Mouse (Mus musculus): ENCODE results near the gene Prkar1b. TPM values are rescaled to one million over a fixed set of nuclear protein-coding genes. Genes with fewer than 3 reads are reported as not detected.

The Prkar1b gene
- total RNA-seq, 2 experiments from 2014 or later, result 0.78 to 1.3 TPM

DNA sequence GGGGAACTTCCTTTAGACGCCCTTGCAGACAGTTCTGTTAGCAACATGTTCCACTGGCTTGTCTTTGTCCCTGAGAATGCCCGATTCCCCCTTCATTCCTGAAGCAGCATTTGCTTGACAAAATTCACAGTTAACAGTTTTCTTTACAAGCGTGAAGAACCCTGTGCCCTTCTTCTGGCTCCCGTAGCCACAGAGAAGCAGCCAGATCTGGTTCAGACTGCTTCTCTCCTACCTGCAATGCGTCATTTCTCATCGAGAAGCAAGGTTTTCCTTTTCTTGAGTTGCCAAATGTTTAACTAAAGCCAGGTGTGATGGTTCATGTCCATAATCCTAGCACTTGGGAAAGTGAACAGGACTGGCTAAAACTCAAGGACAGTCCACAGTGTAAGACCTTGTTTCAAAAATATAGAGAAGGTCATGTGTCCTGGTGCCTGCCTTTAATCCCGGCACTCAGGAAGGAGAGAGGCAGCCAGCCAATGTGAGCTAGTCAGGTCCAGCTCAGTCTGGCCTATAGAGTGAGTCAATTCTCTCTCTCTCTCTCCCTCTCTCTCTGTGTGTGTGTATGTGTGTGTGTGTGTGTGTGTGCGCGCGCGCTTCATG is 3.2 kb downstream of the Prkar1b start:
- DNase-seq (ENCODE audit: low spot score), result no peak

DNA sequence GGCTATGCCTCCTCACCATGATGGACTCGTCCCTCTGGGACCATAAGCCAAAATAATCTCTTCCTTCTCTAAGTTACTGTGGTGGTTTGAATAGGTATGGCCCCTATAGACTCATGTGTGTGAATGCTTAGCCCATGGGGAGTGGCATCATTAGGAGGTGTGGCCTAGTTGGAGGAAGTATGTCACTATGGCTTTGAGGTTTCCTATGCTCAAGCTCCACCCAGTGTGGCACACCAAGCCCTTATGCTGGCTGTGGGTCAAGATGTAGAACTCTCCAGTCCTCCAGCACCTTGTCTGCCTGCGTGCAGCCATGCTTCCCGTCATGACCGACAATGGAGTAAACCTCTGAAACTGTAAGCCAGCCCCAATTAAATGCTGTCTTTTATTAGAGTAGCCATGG is 4.1 kb downstream of the Prkar1b start:
- DNase-seq (ENCODE audit: low spot score), result no peak

DNA sequence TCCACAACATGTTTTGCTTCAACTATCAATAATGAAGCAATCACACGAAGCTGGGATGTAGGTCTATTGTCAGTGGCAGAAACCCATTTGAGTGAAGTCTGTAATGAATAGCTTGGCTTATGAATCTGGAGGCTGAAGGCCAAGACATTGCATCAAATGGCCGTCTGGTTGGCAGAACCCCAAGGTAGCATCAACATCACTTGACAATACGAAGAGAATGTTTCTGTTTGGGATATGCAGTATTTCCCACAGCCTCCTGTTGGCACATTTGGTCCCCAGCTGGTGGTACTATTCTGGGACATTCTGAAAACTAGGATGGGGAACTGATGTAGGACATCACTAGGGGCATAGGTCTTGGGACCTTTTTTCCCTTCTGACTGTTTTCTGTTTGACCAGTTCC is 5.9 kb downstream of the Prkar1b start:
- DNase-seq (ENCODE audit: low spot score), result no peak

DNA sequence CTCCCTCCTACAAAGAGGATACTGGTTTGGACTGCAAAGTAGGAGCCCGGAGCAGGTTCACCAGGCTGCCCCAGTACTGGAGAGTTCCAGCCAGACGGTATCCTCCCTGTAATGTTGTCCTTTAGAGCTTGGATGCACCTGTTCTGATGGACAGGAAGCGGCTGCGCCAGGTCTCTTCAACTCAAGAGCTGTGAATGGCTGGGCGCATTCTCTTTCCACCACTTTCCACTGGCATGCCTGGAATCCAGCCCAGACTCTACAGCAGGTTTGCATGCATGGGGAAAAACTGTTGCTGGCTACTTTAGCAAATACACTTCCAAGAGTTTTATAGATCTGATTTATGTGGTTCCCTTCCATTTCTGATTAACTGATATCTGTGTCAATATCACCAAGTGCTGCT is 8.5 kb downstream of the Prkar1b start:
- no peak for DNase-seq (ENCODE audit: low spot score)

DNA sequence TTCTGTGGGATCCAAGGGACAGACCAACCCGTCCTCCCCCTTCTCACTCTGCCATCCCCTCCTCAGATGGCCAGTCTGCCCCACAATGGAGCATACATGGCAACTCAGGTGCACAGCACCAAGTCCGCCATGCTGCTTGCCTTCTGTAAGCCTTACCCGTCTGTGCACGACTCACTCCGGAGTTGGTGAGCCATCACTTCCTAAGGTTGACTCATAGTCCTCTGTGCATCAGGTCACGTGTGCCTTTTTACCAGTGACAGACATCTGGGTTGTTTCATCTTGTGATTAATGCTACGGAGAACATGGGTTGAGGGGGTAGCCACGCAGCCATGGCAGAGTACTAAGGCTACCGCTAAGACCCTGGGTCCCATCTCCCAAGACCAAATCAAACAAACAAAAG is 9.2 kb downstream of the Prkar1b start:
- no peak for DNase-seq (ENCODE audit: low spot score)

DNA sequence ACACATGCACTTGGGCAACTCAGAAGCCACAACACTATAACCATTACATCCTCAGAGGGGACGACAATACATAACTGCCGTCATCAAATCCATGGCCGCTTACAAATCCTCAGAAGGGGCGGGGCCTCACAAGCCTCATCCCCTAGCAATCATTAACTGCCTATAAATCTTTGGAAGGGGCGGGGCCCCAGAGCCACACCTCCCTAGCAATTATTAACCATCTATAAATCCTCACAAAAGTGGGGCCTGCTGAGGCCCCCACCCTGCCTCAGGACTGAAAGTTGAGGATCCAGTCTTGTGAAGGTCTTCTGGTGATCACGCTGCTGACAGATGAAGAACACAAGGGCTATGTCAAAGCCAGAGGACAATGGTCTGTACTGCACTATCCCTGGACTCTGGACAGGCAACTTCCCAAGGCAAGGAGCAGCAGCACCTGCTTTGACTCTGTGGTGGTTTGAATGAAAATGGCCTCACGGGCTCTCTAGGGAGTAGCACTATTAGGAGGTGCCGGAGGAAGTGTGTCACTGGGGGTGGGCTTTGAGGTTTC is 10.8 kb downstream of the Prkar1b start:
- DNase-seq (ENCODE audit: low spot score), result no peak

DNA sequence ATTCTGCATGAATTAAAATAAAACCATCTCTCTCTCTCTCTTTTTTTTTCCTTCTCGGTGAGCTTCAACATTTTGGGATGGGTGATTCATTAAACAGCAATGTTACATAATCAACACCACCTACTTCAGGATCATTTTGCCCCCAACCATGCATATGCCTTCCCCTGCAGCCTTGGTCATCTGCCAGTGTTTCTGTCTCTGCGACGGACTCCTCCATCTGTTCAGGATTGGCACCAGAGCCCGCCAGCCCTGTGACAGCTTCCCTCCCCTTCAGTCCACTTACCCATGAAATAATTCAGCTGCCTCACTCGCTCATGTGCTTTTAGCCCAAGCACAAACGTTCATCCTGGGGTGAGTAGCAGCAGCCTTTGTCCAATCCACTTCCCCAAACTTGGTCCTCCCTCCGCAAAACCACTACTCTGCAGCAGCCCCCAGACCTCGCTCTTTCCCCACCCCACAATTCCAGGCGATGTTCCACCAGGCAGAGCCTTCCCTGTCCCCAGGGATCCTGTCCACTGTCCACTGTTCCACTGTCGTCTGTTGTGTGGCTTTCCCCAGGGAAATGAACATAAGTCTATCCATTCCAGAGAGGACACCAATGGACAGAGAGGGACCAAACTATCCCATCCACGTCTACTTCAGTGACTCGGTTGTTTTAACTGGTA is 11.4 kb downstream of the Prkar1b start:
- DNase-seq (ENCODE audit: low spot score), result no peak

DNA sequence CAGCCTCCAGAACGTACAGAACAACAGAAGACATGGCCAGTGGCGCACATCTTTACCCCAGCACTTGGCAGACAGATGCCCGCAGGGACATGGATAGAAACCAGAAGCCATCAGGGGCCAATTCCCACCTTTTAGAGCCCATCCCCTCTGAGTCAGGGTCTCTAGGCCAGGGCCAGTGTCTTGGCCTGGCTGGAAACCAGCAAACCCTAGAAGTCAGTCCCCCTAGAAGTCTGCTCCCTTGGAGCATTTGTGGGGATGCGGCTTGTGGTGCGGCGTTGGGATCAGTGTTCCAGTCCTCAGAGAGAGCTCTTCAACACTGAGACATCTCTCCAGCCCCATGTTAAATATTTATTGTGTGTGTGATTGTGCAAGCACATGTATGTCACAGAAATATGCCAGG is 12.6 kb downstream of the Prkar1b start:
- no peak for DNase-seq (ENCODE audit: low spot score)

DNA sequence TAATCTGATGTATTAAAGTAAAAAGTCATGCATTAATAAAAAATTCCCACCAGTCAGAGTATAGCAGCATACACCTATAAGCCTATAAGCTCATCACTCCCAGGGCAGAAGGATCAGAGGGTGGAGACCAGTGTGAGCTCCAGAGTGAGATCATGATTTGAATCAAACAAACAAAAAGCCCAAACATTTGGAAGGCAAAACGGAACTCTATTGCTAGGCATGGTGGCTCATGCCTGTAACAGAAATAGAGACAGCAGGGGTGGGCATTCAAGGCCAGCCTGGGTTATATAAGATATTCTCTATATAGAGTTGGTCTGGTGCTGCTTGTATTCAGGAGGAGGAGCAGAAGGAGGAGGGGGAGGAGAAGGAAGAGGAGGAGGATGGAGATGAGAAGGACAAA is 13.5 kb downstream of the Prkar1b start:
- DNase-seq (ENCODE audit: low spot score), result no peak

DNA sequence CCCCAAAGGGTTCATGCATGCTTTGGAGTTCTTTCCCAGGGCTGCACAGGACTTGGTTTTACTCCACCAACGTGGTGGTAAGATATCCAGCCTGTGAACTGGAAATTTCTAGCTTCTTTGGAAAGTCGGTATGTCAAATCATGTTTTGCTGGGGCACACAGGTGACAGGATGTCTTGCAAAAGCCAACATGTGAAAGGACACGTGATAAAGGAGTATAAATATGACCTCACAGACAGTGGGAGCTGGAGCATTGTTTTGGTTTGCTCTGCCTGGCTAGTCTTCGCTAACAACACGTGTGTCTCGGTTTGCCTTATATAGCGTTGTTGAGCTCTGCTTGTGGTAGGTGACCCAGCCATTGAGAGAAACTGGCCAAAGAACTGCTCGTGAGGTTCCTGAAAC is 15.3 kb downstream of the Prkar1b start:
- no peak for DNase-seq (ENCODE audit: low spot score)

DNA sequence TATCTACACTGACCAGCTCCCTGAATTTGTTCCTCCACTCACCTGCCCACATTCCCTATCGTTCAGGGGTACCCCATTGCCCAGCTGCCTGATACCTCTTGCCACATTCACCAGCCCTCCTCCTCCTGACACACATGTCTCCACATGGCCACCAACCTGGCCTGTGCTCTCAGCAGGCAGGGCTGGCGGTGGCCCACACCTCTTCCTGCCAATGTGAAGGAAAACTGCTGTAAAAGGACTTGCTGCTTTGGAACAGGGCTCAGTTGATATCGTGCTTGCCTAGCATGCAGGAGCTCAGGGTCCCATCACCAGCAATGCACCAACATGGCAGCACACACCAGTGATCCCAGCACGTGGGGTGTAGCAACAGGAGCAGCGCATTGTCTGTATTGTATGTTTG is 19.4 kb downstream of the Prkar1b start:
- DNase-seq (ENCODE audit: low spot score), result no peak

DNA sequence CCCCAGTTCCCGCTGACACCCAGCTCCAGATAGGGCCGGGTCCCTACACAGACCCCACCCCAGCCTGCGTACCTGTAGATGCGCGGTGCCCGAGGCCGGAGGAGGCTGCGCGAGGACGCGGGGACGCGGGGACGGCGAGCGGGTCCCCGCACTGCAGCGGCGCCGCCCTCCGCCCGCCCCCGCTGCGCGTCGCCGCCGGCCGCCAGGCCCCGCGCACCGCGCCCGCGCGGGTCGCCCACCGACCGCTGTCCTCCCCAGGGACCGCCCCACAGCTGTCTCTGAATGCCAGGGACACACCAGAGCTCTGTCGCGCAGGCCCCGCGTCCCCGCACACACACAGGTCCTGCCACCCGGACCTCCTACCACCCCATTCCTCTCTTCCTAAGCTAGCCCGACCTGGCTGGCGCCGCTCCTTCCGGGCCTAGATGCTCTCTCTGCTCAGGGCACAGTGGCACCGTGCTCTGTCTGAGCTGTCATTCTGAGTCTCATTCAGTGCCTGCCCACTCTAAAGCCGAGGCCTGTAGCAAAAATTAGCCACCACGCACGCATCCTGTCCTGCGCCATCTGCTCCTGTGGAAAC is 20.1 kb downstream of the Prkar1b start:
- DNase-seq (ENCODE audit: low spot score), result no peak

DNA sequence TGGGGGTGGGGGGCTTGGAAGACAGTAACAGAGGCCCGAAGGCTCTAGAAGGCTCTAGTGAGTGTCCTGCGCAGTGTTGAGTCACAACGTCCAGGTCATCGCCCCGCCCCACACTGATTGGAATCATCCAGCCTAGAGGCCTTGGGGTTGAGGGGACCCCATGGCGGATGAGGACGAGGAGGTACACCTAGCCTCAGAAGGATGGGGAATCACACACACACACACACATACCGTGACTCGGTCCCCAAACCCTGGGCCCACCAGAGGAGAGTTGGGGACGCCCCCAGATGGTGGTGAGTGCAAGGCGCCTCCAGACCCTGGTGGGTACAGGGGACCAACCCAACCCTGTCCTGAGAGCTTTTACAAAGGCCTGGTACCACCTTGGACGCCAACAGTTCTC is 20.7 kb downstream of the Prkar1b start:
- no peak for DNase-seq (ENCODE audit: low spot score)

DNA sequence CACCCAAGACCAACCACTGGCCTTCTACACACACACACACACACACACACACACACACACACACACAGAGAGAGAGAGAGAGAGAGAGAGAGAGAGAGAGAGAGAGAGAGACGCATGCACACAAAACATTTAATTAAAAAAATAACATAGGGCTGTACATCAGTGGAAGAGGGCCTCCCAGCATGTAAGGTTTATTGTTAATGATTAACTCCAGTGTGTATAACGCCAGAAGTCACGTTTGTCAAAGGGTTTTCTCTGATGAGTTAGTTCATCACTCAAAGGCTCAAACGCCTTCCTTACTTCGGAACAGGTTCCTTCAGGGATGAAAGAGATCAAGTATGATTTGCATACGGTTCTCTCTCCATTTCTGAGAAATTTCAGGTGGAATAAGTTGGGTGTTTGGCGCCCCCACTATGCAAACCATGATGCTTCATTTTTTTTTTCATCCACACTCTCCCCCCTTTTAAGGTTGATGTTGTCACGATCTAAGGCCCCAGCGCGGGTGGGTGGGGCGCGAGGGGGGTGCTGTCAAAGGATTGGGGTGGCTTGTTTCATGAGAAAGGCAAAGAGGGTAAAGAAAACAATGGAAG is 21.2 kb downstream of the Prkar1b start:
- DNase-seq (ENCODE audit: low spot score), result no peak

DNA sequence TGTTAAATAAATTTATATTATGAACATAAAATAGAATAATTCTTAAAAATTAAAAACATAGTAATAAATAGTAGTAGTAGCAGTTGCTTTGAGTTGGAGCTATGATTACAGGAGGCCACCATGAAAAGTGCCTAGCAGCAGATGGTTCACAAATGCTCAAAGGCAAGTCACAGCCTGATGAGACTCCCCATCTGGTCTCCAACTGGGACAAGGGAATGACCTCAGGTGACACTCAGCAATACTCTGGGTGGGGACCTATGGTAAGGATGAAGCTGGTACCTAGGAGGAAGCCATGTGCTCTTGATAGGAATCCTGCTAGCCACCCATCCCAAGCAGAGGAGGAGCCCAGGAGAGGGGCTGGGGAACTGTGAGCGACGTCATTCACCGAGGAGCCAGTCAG is 24.1 kb downstream of the Prkar1b start:
- DNase-seq (ENCODE audit: low spot score), result no peak

DNA sequence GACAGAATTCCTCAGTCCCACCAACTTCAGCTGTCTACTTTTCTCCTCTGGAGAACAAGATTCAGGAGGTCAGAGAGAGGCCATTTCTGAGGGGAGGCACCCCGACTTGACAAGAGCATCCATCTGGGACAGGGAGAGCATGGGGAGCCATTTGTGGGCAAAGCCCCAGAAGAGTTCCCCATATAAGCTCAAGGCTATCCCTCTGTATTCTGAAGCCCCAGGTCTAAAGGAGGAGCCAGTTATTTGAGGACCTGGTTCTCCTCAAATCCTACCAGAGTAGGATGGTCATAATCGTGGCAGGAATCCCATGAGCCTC is 30.9 kb downstream of the Prkar1b start:
- no peak for DNase-seq (ENCODE audit: low spot score)

DNA sequence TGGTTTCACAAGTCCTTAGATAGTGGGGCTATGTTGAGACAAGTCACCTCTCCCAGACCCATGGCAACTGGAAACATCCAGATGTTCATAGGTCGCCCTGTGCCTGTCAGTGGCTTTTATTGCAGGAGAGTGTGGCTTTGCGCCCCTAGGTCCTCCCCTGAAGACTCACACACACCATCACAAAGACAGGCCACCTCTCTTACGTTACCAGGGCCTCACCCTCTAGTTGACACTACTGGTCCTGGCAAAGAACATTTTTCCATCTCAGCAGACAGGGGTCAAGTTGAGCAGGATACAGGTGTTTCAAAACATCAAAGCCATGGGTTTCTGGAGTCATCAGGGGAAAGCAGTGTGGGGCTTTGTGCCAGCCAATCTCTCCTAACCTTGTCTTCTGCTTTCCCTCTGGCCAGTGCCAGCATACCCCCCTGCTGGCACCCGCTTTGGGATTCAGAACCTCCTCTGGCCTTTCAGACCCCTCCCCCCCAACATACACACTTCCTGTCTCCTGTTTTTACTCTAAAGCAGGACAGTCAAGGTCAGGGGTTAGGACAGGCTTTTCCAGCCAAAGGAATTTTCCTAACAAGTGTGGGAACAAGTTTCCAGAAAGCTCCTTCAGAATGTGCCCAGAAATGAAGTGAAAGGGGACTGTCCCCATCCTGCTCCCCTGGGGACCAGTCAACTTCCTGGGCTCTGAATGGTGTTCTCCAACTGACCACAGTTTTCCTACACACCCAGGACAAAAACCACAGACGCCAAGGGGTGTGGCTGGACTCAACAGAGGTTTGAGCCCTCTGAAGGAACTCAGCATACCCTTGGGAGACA is 31.5 kb downstream of the Prkar1b start:
- DNase-seq (ENCODE audit: low spot score), result peak; percentile 12

DNA sequence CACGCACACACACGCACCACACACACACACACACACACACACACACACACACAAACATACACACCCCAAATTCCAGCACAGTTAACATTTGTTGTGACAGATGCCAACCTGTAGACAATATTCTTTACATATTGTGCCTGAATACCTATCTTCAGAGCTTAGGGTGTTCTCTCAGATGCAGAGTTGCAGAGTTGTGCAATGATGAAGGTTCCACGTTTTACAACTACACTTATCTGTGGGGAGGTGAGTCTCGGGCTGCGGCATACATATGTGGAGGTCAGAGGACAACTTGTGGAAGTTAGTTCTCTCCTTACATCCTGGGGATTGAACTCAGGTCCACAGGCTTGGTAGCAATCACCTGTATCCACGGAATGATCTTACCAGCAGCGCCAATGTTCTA is 34.3 kb downstream of the Prkar1b start:
- DNase-seq (ENCODE audit: low spot score), result no peak

DNA sequence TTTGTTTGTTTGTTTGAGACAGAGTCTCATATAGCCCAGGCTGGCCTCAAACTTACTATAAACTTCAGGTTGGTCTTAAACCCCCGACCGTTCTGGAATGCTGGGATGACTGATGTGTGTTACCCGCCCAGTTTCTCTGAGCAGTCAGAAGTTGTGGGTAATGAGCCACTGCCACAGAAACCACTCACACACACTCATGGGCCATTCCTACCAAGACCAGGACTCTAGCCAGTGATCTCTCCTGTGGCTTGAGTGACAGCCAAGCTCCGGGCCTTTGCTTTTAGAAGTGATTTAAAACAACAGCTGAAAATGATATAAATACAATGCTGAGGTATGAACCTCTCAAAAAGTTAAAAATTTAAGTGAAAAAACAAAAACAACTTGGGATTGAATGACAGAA is 34.9 kb downstream of the Prkar1b start:
- DNase-seq (ENCODE audit: low spot score), result no peak

DNA sequence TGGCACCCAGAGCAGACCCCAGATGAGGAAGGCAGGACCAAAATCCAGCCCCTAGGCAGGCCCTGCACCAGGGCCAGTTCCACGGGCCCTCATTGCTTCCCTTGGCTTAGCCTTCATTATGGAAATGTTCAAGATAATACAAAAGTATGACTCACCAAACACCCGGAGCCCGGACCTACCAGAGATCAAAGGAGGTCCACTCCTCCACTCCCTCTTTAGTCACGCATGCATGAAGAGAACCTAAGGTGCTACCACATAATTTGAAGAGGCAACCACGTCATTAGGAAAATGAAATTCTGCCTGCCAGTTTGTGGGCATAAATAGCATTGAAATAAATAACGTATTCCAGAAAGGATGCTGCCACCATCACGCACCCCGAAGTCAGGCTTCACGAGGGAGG is 37.4 kb downstream of the Prkar1b start:
- DNase-seq (ENCODE audit: low spot score), result no peak

DNA sequence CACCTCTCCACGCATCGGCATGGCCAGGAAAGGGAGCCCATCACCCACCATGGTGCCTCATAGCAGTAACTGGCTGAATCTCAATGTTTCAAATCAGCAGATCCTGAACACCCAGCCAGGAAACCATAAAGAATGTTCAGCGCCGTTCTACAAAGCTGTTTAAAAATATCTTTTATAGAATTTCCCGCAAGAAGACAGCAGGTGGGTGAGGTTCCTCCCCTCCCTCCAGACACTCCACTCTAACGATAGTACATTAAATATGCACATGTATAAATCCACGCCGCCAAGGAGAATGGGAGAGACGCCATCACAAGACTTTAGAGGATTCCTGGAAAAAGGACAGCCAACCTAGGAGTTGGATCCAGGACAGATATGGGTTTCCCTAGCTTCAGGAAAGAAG is 37.8 kb downstream of the Prkar1b start:
- DNase-seq (ENCODE audit: low spot score), result no peak
